Mouse (Mus musculus): ENCODE data around the gene Samd8. TPM values are rescaled to one million over a fixed set of nuclear protein-coding genes. Genes with fewer than 3 reads are reported as not detected.
A peak's percentile ranks its signal among the peaks of the same experiment; 100 is the strongest.

Samd8 gene
- polyA plus RNA-seq, 1 experiment from 2014 or later = 12.9 TPM

GRCm38 (mm10) chr14:21811744-21812393 is 61.5 kb downstream of the Samd8 start:
- 89% methylated on average over 10 of the region's 10 CpGs for WGBS
- Histone ChIP-seq H3K27ac (ENCODE audit: low read depth, low read length) (no peak overlapping the region), H3K4me1 (ENCODE audit: control insufficient read depth, insufficient read depth, low read length) (no peaks in the 10 kb centered on the region), H3K9ac (ENCODE audit: low read length) (no peak overlapping the region), H3K36me3 (ENCODE audit: control insufficient read depth, insufficient read depth, low read length) (no peaks in the 10 kb centered on the region; the same call in 1 of the 2 replicates), H3K9me3 (ENCODE audit: control insufficient read depth, low read length) (no peaks in the 10 kb centered on the region), H3K4me3 (ENCODE audit: low read depth, low read length) (no peak overlapping the region), H3K27me3 (ENCODE audit: control insufficient read depth, insufficient read depth, low read length) (no peaks in the 10 kb centered on the region), H3K4me2 (ENCODE audit: low read depth) (no peak overlapping the region)
- DNase-seq (ENCODE audit: low spot score) = no peak
- no peak for ATAC-seq (ENCODE audit: insufficient read depth, low FRiP score, low TSS enrichment)

GRCm38 (mm10) chr14:21812590-21813162 is 62.3 kb downstream of the Samd8 start:
- H3K4me2 ChIP-seq (ENCODE audit: low read depth) = no peak overlapping the region
- H3K9me3 ChIP-seq (ENCODE audit: control insufficient read depth, low read length) = no peaks in the 10 kb centered on the region
- H3K36me3 ChIP-seq (ENCODE audit: control insufficient read depth, insufficient read depth, low read length) = no peaks in the 10 kb centered on the region; the same call in 1 of the 2 replicates
- no peak overlapping the region for H3K9ac ChIP-seq (ENCODE audit: low read length)
- no peak overlapping the region for H3K27ac ChIP-seq (ENCODE audit: low read depth, low read length)
- 23% methylated on average over 14 of the region's 14 CpGs for WGBS
- ATAC-seq (ENCODE audit: insufficient read depth, low FRiP score, low TSS enrichment) (no peak), DNase-seq (ENCODE audit: low spot score) (peak; percentile 76)
- no peak overlapping the region for H3K4me3 ChIP-seq (ENCODE audit: low read depth, low read length)
- H3K27me3 ChIP-seq (ENCODE audit: control insufficient read depth, insufficient read depth, low read length) = no peaks in the 10 kb centered on the region
- no peaks in the 10 kb centered on the region for H3K4me1 ChIP-seq (ENCODE audit: control insufficient read depth, insufficient read depth, low read length)

GRCm38 (mm10) chr14:21813216-21813615 is 62.9 kb downstream of the Samd8 start:
- H3K4me2 ChIP-seq (ENCODE audit: low read depth) = no peak overlapping the region
- no peak overlapping the region for H3K4me3 ChIP-seq (ENCODE audit: low read depth, low read length)
- no peak for ATAC-seq (ENCODE audit: insufficient read depth, low FRiP score, low TSS enrichment)
- H3K27me3 ChIP-seq (ENCODE audit: control insufficient read depth, insufficient read depth, low read length) = no peaks in the 10 kb centered on the region
- no peak overlapping the region for H3K27ac ChIP-seq (ENCODE audit: low read depth, low read length)
- H3K4me1 ChIP-seq (ENCODE audit: control insufficient read depth, insufficient read depth, low read length) = no peaks in the 10 kb centered on the region
- no peaks in the 10 kb centered on the region for H3K9me3 ChIP-seq (ENCODE audit: control insufficient read depth, low read length)
- no peak for DNase-seq (ENCODE audit: low spot score)
- WGBS = 86% methylated on average over 4 of the region's 4 CpGs
- no peaks in the 10 kb centered on the region; the same call in 1 of the 2 replicates for H3K36me3 ChIP-seq (ENCODE audit: control insufficient read depth, insufficient read depth, low read length)
- no peak overlapping the region for H3K9ac ChIP-seq (ENCODE audit: low read length)

- WGBS = 88% methylated on average over 3 of the region's 3 CpGs
- no peak overlapping the region for H3K4me3 ChIP-seq (ENCODE audit: low read depth, low read length)
- no peaks in the 10 kb centered on the region for H3K4me1 ChIP-seq (ENCODE audit: control insufficient read depth, insufficient read depth, low read length)
- H3K9me3 ChIP-seq (ENCODE audit: control insufficient read depth, low read length) = no peaks in the 10 kb centered on the region
- no peak overlapping the region for H3K27ac ChIP-seq (ENCODE audit: low read depth, low read length)
- ATAC-seq (ENCODE audit: insufficient read depth, low FRiP score, low TSS enrichment) (no peak), DNase-seq (ENCODE audit: low spot score) (no peak)
- H3K9ac ChIP-seq (ENCODE audit: low read length) = no peak overlapping the region
- no peaks in the 10 kb centered on the region for H3K27me3 ChIP-seq (ENCODE audit: control insufficient read depth, insufficient read depth, low read length)
- H3K4me2 ChIP-seq (ENCODE audit: low read depth) = no peak overlapping the region
- H3K36me3 ChIP-seq (ENCODE audit: control insufficient read depth, insufficient read depth, low read length) = no peaks in the 10 kb centered on the region; the same call in 1 of the 2 replicates
These were observed 63.5 kb downstream of the Samd8 start for GRCm38 (mm10) chr14:21813847-21814246.

- DNase-seq (ENCODE audit: low spot score) = no peak
- H3K27ac ChIP-seq (ENCODE audit: low read depth, low read length) = no peak overlapping the region
These were observed 64.3 kb downstream of the Samd8 start for GRCm38 (mm10) chr14:21814606-21815005.

GRCm38 (mm10) chr14:21816255-21816654 is 65.9 kb downstream of the Samd8 start:
- H3K4me2 ChIP-seq (ENCODE audit: low read depth) = no peak overlapping the region
- 61% methylated on average over 3 of the region's 3 CpGs for WGBS
- ATAC-seq (ENCODE audit: insufficient read depth, low FRiP score, low TSS enrichment) = no peak

More at GRCm38 (mm10) chr14:21814606-21815005, 64.3 kb downstream of the Samd8 start:
- ATAC-seq (ENCODE audit: insufficient read depth, low FRiP score, low TSS enrichment) = no peak
- Histone ChIP-seq H3K27me3 (ENCODE audit: control insufficient read depth, insufficient read depth, low read length) (no peaks in the 10 kb centered on the region), H3K36me3 (ENCODE audit: control insufficient read depth, insufficient read depth, low read length) (no peaks in the 10 kb centered on the region; the same call in 1 of the 2 replicates), H3K4me2 (ENCODE audit: low read depth) (no peak overlapping the region), H3K9me3 (ENCODE audit: control insufficient read depth, low read length) (no peaks in the 10 kb centered on the region), H3K4me1 (ENCODE audit: control insufficient read depth, insufficient read depth, low read length) (no peaks in the 10 kb centered on the region), H3K9ac (ENCODE audit: low read length) (no peak overlapping the region), H3K4me3 (ENCODE audit: low read depth, low read length) (no peak overlapping the region)
- WGBS = 92% methylated on average over 4 of the region's 4 CpGs

GRCm38 (mm10) chr14:21817453-21817852 is 67.1 kb downstream of the Samd8 start:
- DNase-seq (ENCODE audit: low spot score) (no peak), ATAC-seq (ENCODE audit: insufficient read depth, low FRiP score, low TSS enrichment) (no peak)
- no peaks in the 10 kb centered on the region for H3K27me3 ChIP-seq (ENCODE audit: control insufficient read depth, insufficient read depth, low read length)
- H3K4me2 ChIP-seq (ENCODE audit: low read depth) = no peak overlapping the region
- no peak overlapping the region for H3K27ac ChIP-seq (ENCODE audit: low read depth, low read length)
- no peak overlapping the region for H3K4me3 ChIP-seq (ENCODE audit: low read depth, low read length)
- no peak overlapping the region for H3K9ac ChIP-seq (ENCODE audit: low read length)
- no peaks in the 10 kb centered on the region for H3K4me1 ChIP-seq (ENCODE audit: control insufficient read depth, insufficient read depth, low read length)
- 49% methylated on average over 4 of the region's 4 CpGs for WGBS
- H3K36me3 ChIP-seq (ENCODE audit: control insufficient read depth, insufficient read depth, low read length) = no peaks in the 10 kb centered on the region; the same call in 1 of the 2 replicates
- H3K9me3 ChIP-seq (ENCODE audit: control insufficient read depth, low read length) = no peaks in the 10 kb centered on the region

More at GRCm38 (mm10) chr14:21816255-21816654, 65.9 kb downstream of the Samd8 start:
- Histone ChIP-seq H3K4me1 (ENCODE audit: control insufficient read depth, insufficient read depth, low read length) (no peaks in the 10 kb centered on the region), H3K4me3 (ENCODE audit: low read depth, low read length) (no peak overlapping the region), H3K9me3 (ENCODE audit: control insufficient read depth, low read length) (no peaks in the 10 kb centered on the region), H3K36me3 (ENCODE audit: control insufficient read depth, insufficient read depth, low read length) (no peaks in the 10 kb centered on the region; the same call in 1 of the 2 replicates), H3K27me3 (ENCODE audit: control insufficient read depth, insufficient read depth, low read length) (no peaks in the 10 kb centered on the region), H3K27ac (ENCODE audit: low read depth, low read length) (no peak overlapping the region), H3K9ac (ENCODE audit: low read length) (no peak overlapping the region)
- DNase-seq (ENCODE audit: low spot score) = no peak

- H3K36me3 ChIP-seq (ENCODE audit: control insufficient read depth, insufficient read depth, low read length) = no peaks in the 10 kb centered on the region; the same call in 1 of the 2 replicates
- no peak for ATAC-seq (ENCODE audit: insufficient read depth, low FRiP score, low TSS enrichment)
- H3K27me3 ChIP-seq (ENCODE audit: control insufficient read depth, insufficient read depth, low read length) = no peaks in the 10 kb centered on the region
- no peaks in the 10 kb centered on the region for H3K9me3 ChIP-seq (ENCODE audit: control insufficient read depth, low read length)
- no peak overlapping the region for H3K4me3 ChIP-seq (ENCODE audit: low read depth, low read length)
- no peak overlapping the region for H3K9ac ChIP-seq (ENCODE audit: low read length)
- no peak overlapping the region for H3K27ac ChIP-seq (ENCODE audit: low read depth, low read length)
- DNase-seq (ENCODE audit: low spot score) = no peak
- H3K4me1 ChIP-seq (ENCODE audit: control insufficient read depth, insufficient read depth, low read length) = no peaks in the 10 kb centered on the region
- H3K4me2 ChIP-seq (ENCODE audit: low read depth) = no peak overlapping the region
- 88% methylated on average over 4 of the region's 4 CpGs for WGBS
These were observed 70.7 kb downstream of the Samd8 start for GRCm38 (mm10) chr14:21820880-21821505.

All from neural tube, embryonic 11.5 days (tissue).